Mouse (Mus musculus): ENCODE results near the gene Cers6. TPM values are rescaled to one million over a fixed set of nuclear protein-coding genes. Genes with fewer than 3 reads are reported as not detected.

The Cers6 gene
- polyA plus RNA-seq, 1 experiment from 2014 or later = 82.3 TPM

DNA sequence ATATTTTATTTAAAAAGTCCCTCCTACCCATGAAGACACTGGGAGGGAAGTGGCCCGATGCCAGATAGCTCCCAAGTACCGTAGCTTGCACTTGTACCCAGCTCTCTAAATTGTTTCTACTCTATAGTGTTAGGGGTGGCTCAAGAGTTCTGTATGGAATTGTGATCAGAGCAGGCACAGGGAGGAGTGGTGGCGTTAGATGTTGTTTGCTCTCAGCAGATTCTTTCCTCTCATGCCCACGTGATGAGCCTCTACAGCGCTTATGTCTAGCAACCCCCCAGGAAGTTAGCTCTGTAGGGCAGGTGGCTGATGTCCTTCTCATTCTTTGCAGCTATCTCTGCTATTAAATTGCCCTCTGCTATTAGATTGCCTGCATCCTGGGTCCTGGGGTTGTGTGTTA, 98.8 kb downstream of the Cers6 start:
- no peak overlapping the region for H3K9ac ChIP-seq (replicated peaks; ENCODE audit: low read depth, low read length)
- 84% methylated on average over 5 of the region's 5 CpGs for WGBS

DNA sequence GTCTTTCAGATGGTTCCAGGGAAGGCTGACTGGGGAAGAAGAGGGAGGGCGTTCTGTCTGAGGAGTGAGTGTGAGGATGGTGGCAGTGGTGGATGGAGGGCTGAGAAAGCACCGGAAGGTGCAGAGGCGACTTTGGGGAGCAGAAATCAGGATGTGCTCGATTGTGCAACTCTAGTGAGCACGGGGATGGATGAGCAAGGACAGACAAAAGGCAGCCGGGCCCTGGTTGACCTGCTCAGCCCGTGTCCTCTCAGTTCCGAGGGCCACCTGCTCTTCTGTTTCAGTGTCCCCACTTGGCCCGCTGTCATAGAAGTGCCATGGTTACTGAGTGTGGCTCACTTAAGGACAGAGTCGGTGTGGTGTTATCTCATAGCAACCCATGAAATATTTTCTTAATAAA, 99.4 kb downstream of the Cers6 start:
- no peaks in the 10 kb centered on the region for H3K36me3 ChIP-seq (ENCODE audit: control insufficient read depth, insufficient read depth, low read length)
- no peak overlapping the region for H3K9ac ChIP-seq (replicated peaks; ENCODE audit: low read depth, low read length)
- no peak overlapping the region for H3K4me2 ChIP-seq (ENCODE audit: low read depth, low read length)
- H3K4me3 ChIP-seq (ENCODE audit: low read depth, low read length) = no peak overlapping the region
- no peaks in the 10 kb centered on the region for H3K9me3 ChIP-seq (ENCODE audit: control insufficient read depth, low read length)
- H3K27ac ChIP-seq (ENCODE audit: low read depth, low read length) = no peak overlapping the region
- 92% methylated on average over 10 of the region's 10 CpGs for WGBS
- no peaks in the 10 kb centered on the region for H3K27me3 ChIP-seq (ENCODE audit: control insufficient read depth, insufficient read depth, low read length)
- H3K4me1 ChIP-seq (ENCODE audit: control insufficient read depth, insufficient read depth, low read length) = no peaks in the 10 kb centered on the region
- ATAC-seq (ENCODE audit: low read depth) = no peak

More for the DNA sequence above, 98.8 kb downstream of the Cers6 start:
- no peak overlapping the region for H3K27ac ChIP-seq (ENCODE audit: low read depth, low read length)
- no peaks in the 10 kb centered on the region for H3K36me3 ChIP-seq (ENCODE audit: control insufficient read depth, insufficient read depth, low read length)
- H3K4me3 ChIP-seq (ENCODE audit: low read depth, low read length) = no peak overlapping the region
- no peak for ATAC-seq (ENCODE audit: low read depth)
- H3K4me2 ChIP-seq (ENCODE audit: low read depth, low read length) = no peak overlapping the region
- no peaks in the 10 kb centered on the region for H3K4me1 ChIP-seq (ENCODE audit: control insufficient read depth, insufficient read depth, low read length)
- no peaks in the 10 kb centered on the region for H3K9me3 ChIP-seq (ENCODE audit: control insufficient read depth, low read length)
- H3K27me3 ChIP-seq (ENCODE audit: control insufficient read depth, insufficient read depth, low read length) = no peaks in the 10 kb centered on the region

DNA sequence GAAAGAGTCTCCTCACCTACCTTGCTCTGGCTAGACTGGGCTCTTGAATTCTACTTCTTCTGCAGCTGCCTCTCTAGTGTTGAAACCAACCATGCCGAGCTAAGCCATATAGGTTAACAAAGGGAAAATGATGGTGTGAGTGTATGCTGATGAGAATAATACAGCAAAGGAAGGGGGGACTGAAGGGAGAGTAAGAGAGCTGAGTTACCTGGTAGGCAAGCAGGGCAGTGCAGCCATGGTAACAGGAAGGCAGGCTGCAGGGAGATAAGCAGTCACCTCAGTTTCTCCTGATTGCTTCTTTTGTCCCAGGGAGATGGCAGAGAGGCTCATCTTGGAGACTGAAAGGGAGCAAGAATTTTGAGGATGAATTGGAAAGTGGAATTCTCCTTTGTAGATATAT, 105.1 kb downstream of the Cers6 start:
- H3K9me3 ChIP-seq (ENCODE audit: control insufficient read depth, low read length) = no peaks in the 10 kb centered on the region
- H3K9ac ChIP-seq (replicated peaks; ENCODE audit: low read depth, low read length) = no peak overlapping the region
- no peak for ATAC-seq (ENCODE audit: low read depth)
- no peak overlapping the region for H3K4me3 ChIP-seq (ENCODE audit: low read depth, low read length)
- WGBS = 77% methylated on average over 1 of the region's 1 CpGs
- H3K27ac ChIP-seq (ENCODE audit: low read depth, low read length) = no peak overlapping the region
- no peaks in the 10 kb centered on the region for H3K27me3 ChIP-seq (ENCODE audit: control insufficient read depth, insufficient read depth, low read length)
- no peaks in the 10 kb centered on the region for H3K4me1 ChIP-seq (ENCODE audit: control insufficient read depth, insufficient read depth, low read length)
- H3K4me2 ChIP-seq (ENCODE audit: low read depth, low read length) = no peak overlapping the region
- H3K36me3 ChIP-seq (ENCODE audit: control insufficient read depth, insufficient read depth, low read length) = no peaks in the 10 kb centered on the region

DNA sequence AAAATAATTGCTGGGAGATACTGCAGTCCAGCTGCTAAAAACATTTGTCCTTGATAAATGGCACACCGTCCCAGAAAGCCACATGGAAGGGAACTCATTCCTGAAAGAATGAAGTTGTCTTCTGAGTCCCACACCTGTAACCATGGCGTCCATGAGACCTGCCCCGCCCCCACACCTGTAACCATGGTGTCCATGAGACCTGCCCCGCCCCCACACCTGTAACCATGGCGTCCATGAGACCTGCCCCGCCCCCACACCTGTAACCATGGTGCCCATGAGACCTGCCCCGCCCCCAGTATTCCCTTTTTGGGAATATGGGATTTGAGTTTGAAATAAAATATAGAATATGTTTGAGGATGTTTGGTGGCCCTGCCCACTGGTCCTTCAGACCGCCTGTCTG, 106.8 kb downstream of the Cers6 start:
- no peak overlapping the region for H3K4me2 ChIP-seq (ENCODE audit: low read depth, low read length)
- H3K4me1 ChIP-seq (ENCODE audit: control insufficient read depth, insufficient read depth, low read length) = no peaks in the 10 kb centered on the region
- no peak overlapping the region for H3K9ac ChIP-seq (replicated peaks; ENCODE audit: low read depth, low read length)
- no peaks in the 10 kb centered on the region for H3K9me3 ChIP-seq (ENCODE audit: control insufficient read depth, low read length)
- no peak overlapping the region for H3K4me3 ChIP-seq (ENCODE audit: low read depth, low read length)
- H3K27ac ChIP-seq (ENCODE audit: low read depth, low read length) = no peak overlapping the region
- ATAC-seq (ENCODE audit: low read depth) = no peak
- 87% methylated on average over 8 of the region's 8 CpGs for WGBS
- no peaks in the 10 kb centered on the region for H3K36me3 ChIP-seq (ENCODE audit: control insufficient read depth, insufficient read depth, low read length)
- H3K27me3 ChIP-seq (ENCODE audit: control insufficient read depth, insufficient read depth, low read length) = no peaks in the 10 kb centered on the region

DNA sequence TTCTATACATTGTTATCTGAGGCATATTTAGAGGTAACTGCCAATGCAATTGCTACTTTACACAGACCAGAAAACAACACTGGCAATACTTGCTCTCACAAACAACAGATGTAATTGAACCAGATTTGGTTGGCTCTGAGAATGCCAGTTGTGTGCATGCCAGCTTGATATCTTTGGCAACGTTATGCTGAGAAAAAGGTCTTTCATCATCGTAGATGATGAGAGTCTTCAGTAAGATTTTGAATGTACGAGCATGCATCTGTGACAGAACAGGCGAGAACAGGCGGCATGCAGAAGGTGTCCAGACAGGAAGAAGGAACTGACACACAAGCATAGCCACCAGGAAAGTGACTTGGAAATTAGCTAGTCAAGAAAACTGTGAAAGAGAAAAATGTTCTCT, 110.6 kb downstream of the Cers6 start:
- no peak overlapping the region for H3K9ac ChIP-seq (replicated peaks; ENCODE audit: low read depth, low read length)
- H3K9me3 ChIP-seq (ENCODE audit: control insufficient read depth, low read length) = no peaks in the 10 kb centered on the region
- ATAC-seq (ENCODE audit: low read depth) = no peak
- 95% methylated on average over 5 of the region's 5 CpGs for WGBS
- no peaks in the 10 kb centered on the region for H3K27me3 ChIP-seq (ENCODE audit: control insufficient read depth, insufficient read depth, low read length)
- H3K36me3 ChIP-seq (ENCODE audit: control insufficient read depth, insufficient read depth, low read length) = no peaks in the 10 kb centered on the region
- no peak overlapping the region for H3K4me2 ChIP-seq (ENCODE audit: low read depth, low read length)
- H3K4me1 ChIP-seq (ENCODE audit: control insufficient read depth, insufficient read depth, low read length) = no peaks in the 10 kb centered on the region
- H3K4me3 ChIP-seq (ENCODE audit: low read depth, low read length) = no peak overlapping the region
- H3K27ac ChIP-seq (ENCODE audit: low read depth, low read length) = no peak overlapping the region

DNA sequence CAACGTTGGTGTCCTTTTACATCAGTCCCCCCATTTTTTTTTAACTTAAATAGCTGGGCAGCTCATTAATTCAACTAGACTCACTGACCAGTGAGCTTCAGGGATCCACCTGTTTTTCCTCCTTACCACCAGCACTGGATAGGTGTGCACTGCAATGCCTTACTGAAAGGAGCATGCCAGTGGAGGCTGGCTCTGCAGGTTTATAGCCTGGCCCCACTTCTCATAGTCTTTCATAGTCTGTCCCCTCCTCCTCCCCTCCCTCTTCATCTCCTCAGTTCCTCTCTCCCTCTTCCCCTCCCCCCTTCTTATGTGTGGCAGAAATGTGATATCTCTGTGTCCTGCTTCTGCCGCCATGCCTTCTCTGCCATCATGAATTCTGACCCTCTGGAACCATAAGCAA, 112.5 kb downstream of the Cers6 start:
- Histone ChIP-seq H3K4me2 (ENCODE audit: low read depth, low read length) (no peak overlapping the region), H3K9me3 (ENCODE audit: control insufficient read depth, low read length) (no peaks in the 10 kb centered on the region), H3K27me3 (ENCODE audit: control insufficient read depth, insufficient read depth, low read length) (no peaks in the 10 kb centered on the region), H3K4me1 (ENCODE audit: control insufficient read depth, insufficient read depth, low read length) (no peaks in the 10 kb centered on the region), H3K9ac (replicated peaks; ENCODE audit: low read depth, low read length) (no peak overlapping the region), H3K36me3 (ENCODE audit: control insufficient read depth, insufficient read depth, low read length) (no peaks in the 10 kb centered on the region), H3K27ac (ENCODE audit: low read depth, low read length) (no peak overlapping the region), H3K4me3 (ENCODE audit: low read depth, low read length) (no peak overlapping the region)
- 78% methylated on average over 2 of the region's 2 CpGs for WGBS
- ATAC-seq (ENCODE audit: low read depth) = no peak

DNA sequence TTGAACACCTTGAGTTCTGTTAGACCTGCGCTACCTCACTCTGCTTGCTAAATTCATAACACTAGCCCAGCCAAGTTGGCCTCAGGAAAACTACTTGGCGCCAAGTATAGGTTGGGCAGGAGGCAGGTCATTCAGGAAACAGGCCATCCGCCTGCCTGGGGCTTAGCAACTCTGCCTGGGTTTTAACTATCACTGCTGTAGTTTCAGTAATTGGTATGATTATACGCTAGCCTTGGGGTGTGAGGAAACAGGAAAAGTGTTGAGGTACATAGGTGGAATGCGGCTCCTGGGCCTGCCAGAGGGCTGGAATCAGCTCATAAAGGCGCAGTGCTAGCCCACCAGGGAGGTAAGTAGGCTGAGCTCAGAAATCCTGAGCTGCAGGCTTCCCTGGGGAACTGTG, 114.0 kb downstream of the Cers6 start:
- Histone ChIP-seq H3K4me3 (ENCODE audit: low read depth, low read length) (no peak overlapping the region), H3K4me2 (ENCODE audit: low read depth, low read length) (no peak overlapping the region), H3K36me3 (ENCODE audit: control insufficient read depth, insufficient read depth, low read length) (no peaks in the 10 kb centered on the region), H3K4me1 (ENCODE audit: control insufficient read depth, insufficient read depth, low read length) (no peaks in the 10 kb centered on the region), H3K9me3 (ENCODE audit: control insufficient read depth, low read length) (no peaks in the 10 kb centered on the region), H3K27ac (ENCODE audit: low read depth, low read length) (no peak overlapping the region), H3K27me3 (ENCODE audit: control insufficient read depth, insufficient read depth, low read length) (no peaks in the 10 kb centered on the region), H3K9ac (replicated peaks; ENCODE audit: low read depth, low read length) (no peak overlapping the region)
- ATAC-seq (ENCODE audit: low read depth) = no peak
- 91% methylated on average over 6 of the region's 6 CpGs for WGBS

DNA sequence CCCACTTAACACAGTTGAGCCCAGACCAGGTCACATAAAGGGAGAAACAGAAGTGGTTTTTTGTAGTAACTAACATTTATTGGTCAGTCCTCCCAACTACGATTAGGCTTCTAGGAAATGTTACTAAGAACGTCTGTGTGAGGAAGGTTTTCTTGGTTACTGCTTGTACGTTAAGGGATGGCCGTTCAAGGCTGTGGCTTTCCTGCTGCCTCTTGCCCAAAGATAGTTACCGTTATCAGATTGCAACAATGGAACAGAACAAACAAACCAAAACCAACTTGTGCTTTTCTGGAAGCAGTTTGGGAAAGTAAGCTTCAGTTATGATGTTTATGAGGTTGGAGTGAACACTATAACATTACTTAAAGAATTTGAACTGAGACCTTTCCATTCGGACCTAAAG, 114.5 kb downstream of the Cers6 start:
- Histone ChIP-seq H3K36me3 (ENCODE audit: control insufficient read depth, insufficient read depth, low read length) (no peaks in the 10 kb centered on the region), H3K27me3 (ENCODE audit: control insufficient read depth, insufficient read depth, low read length) (no peaks in the 10 kb centered on the region), H3K27ac (ENCODE audit: low read depth, low read length) (no peak overlapping the region), H3K9me3 (ENCODE audit: control insufficient read depth, low read length) (no peaks in the 10 kb centered on the region), H3K4me3 (ENCODE audit: low read depth, low read length) (no peak overlapping the region), H3K9ac (replicated peaks; ENCODE audit: low read depth, low read length) (no peak overlapping the region), H3K4me2 (ENCODE audit: low read depth, low read length) (no peak overlapping the region), H3K4me1 (ENCODE audit: control insufficient read depth, insufficient read depth, low read length) (no peaks in the 10 kb centered on the region)
- WGBS = 92% methylated on average over 6 of the region's 6 CpGs
- ATAC-seq (ENCODE audit: low read depth) = no peak

DNA sequence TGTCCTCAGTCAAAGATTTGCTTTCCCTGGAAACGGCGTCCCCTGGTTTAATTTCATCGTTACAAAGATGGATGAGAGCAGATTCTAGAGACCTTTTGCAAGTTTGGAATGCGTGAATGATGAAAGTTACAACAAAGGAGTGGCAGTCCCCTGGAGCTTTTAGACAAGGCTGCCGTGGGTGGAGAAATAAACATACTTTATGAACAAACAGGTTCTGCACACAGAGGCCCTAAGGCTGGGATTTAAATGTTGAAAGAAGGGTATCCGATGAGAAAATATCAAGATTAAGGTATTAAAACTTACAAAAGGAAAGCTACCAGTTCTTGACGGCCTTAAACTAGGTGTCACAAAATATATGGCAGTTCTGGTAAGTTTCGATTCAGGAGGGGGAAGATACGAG, 117.0 kb downstream of the Cers6 start:
- H3K36me3 ChIP-seq (ENCODE audit: control insufficient read depth, insufficient read depth, low read length) = no peaks in the 10 kb centered on the region
- H3K27ac ChIP-seq (ENCODE audit: low read depth, low read length) = no peak overlapping the region
- H3K9ac ChIP-seq (replicated peaks; ENCODE audit: low read depth, low read length) = no peak overlapping the region
- H3K4me1 ChIP-seq (ENCODE audit: control insufficient read depth, insufficient read depth, low read length) = no peaks in the 10 kb centered on the region
- no peaks in the 10 kb centered on the region for H3K27me3 ChIP-seq (ENCODE audit: control insufficient read depth, insufficient read depth, low read length)
- no peak for ATAC-seq (ENCODE audit: low read depth)
- 44% methylated on average over 9 of the region's 9 CpGs for WGBS
- no peak overlapping the region for H3K4me2 ChIP-seq (ENCODE audit: low read depth, low read length)
- no peaks in the 10 kb centered on the region for H3K9me3 ChIP-seq (ENCODE audit: control insufficient read depth, low read length)
- H3K4me3 ChIP-seq (ENCODE audit: low read depth, low read length) = no peak overlapping the region
